Mouse (Mus musculus): Measurements from ENCODE around the gene Slc41a2. TPM values are rescaled to one million over a fixed set of nuclear protein-coding genes. Genes with fewer than 3 reads are reported as not detected.

Gene Slc41a2
- polyA plus RNA-seq, 1 experiment from 2014 or later = 0.76 TPM

DNA sequence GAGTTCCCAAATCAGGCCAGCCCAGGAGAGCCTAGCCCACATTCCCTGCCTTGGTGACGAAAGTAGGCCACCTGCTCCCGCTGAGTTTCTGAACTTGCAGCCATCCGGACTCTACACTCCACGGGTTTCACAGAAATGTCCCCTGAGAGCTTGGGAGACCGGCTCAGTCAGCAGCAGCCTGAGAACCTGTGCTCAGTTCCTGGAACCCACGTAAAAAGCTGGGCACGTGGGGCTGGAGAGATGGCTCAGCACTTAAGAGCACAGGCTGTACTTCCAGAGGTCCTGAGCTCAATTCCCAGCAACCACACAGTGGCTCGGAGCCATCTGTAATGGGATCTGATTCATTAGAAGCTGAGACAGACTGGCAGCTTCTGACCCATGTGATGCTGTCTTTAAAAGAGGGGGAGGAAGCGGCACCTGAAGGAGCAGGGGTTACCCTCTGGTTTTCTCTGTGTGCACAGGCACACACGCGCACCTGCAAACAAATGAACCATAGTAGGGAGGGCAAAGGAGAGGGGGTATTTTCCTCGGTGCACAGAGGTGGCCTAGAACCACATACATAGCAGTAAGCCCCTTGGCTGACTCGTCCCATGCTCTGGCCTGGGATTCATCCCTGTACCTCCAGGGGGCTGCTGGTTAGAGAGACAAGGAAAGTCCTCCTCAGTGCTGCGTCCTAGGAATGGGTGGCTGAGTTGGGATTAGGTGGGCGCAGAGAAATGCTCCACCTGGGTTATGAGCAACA, 155.7 kb downstream of the Slc41a2 start:
- Histone ChIP-seq H3K9ac (replicated peaks) (no peak overlapping the region), H3K4me1 (ENCODE audit: insufficient read depth) (peaks cover 6% of the 10 kb centered on the region), H3K9me3 (ENCODE audit: low read length) (peaks cover 4% of the 10 kb centered on the region; the same call in 1 of the 2 replicates), H3K36me3 (replicated peaks; ENCODE audit: insufficient read depth, low read length) (no peaks in the 10 kb centered on the region), H3K4me3 (ENCODE audit: low read depth, low read length) (no peak overlapping the region), H3K27me3 (ENCODE audit: insufficient read depth, low read length) (no peaks in the 10 kb centered on the region), H3K4me2 (ENCODE audit: low read depth, low read length) (no peak overlapping the region), H3K27ac (ENCODE audit: low read depth) (no peak overlapping the region)
- no peak for ATAC-seq
- WGBS (ENCODE audit: insufficient replicate concordance) = 71% methylated on average over 15 of the region's 15 CpGs
- TF ChIP-seq CTCF (IDR thresholded peaks at IDR 0.05; ENCODE audit: low read depth) (no peak), EP300 (IDR thresholded peaks at IDR 0.05; ENCODE audit: low read depth) (no peak)
- DNase-seq = no peak

Other genes starting within 250 kb of the Slc41a2 start
- gene D10Wsu102e, start 22.3 kb upstream of the Slc41a2 start, polyA plus RNA-seq (2015; fragmentation: Nextera tagmentation; extraction: Ambion mirVana) = 0.14 and 0.16 TPM in 2 replicates
- 0.06 and 0.07 TPM in 2 replicates for gene Aldh1l2, start 196.3 kb upstream of the Slc41a2 start, polyA plus RNA-seq (2015; fragmentation: Nextera tagmentation; extraction: Ambion mirVana)
- 6.5 and 9.2 TPM in 2 replicates for gene Washc4, start 205.9 kb upstream of the Slc41a2 start, polyA plus RNA-seq (2015; fragmentation: Nextera tagmentation; extraction: Ambion mirVana)

Measured in liver, postnatal 0 days (tissue).